Mouse (Mus musculus): ENCODE measurements at regions not wholly inside any gene's neighbourhood (a gene's known extent, or its start where the extent isn't known, plus 50 kb on each side); places are given as distances from the start of the nearest gene placed in this dataset.

DNA sequence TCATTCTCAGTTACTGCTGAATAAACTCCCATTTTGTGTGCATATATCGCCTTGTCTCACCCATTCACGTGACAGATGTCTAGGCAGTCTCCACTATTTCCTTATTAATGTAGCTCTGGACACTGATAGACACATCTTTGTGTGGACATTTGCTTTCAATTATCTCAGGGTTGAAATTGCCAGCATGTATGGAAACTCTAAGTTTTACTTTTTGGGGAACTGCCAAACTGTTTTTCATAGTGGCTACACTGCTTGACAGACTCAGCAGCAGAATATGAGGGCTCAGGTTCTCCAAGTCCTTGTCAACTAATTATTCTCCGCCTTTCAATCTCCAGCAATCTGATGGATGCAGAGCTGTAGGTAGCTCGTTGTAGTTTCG, 117.0 kb upstream of the Frmd6 start:
- DNase-seq (ENCODE audit: extremely low read depth, insufficient read length, low spot score) = no peak

DNA sequence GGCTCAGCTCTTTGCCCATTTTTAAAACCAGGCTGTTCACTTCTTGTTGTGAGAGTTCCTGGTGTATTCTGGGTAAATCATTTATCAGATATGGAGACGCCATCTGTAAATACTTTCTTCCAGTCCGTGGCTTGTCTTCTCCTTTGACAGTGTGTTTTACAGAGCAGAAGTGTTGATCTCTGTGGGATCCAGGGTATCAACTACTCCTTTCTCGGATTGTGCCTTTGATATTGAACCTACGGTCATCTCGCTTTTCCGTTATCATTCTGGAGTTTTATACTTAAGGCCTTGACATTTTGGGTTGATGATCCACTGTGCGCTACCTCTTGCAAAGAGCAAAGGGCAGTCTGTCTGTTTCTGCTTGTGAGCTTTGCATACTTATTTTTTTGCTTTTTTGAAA, 115.0 kb upstream of the Frmd6 start:
- DNase-seq (ENCODE audit: extremely low read depth, insufficient read length, low spot score) = no peak

DNA sequence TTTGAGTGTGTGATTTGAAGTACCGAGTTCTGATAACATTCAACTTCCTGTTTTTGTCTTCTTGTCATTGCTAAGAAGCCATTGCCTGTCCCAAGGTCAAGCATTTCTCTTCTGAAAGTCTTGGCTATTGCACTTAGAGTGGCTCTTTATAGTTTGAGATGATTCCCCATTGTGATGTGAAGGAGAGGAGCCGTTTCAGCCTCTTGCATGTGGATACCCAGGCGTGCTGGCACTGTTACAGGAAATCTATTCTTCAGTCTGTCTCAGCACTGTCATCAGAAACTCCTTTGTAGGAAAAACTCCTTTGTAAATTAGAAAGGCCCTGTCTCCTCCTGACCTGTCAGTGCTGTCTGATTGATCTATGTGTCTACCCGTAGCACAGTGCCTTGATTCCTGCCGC, 114.3 kb upstream of the Frmd6 start:
- no peak for DNase-seq (ENCODE audit: extremely low read depth, insufficient read length, low spot score)

DNA sequence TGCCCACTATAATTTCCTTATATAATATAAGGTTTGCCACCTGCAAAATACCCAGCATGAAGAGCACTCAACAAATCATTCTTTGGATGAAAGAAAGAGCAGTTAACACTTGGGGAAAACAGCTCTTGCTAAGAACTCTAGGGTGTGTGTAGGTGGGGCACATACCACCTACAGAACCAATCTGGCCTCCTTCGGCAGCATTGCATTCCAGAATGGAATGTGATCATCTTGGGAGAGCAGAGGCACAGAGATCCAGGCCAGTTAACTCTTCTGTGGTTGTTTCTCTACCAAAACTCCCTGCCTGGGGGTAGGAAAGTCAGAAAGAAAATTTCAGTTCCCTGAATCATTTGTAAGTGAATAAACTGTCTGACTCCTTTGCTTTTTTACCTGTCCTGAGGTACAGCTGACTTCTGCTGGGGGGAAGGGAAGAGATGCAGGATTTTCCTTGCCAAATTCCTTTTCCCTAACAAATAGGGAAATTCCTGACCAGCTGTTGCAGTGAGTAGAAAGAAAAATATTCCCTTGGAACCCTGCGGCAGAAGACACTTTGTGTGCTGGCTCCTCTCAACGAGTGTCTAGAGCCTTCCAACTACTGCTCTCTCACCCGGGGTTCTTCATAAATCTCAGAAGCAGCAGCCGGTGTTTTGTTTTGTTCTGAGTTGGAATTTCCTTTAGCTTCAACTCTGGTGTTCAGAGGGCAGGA, 112.8 kb upstream of the Frmd6 start:
- DNase-seq (ENCODE audit: extremely low read depth, insufficient read length, low spot score) = peak; percentile 66

DNA sequence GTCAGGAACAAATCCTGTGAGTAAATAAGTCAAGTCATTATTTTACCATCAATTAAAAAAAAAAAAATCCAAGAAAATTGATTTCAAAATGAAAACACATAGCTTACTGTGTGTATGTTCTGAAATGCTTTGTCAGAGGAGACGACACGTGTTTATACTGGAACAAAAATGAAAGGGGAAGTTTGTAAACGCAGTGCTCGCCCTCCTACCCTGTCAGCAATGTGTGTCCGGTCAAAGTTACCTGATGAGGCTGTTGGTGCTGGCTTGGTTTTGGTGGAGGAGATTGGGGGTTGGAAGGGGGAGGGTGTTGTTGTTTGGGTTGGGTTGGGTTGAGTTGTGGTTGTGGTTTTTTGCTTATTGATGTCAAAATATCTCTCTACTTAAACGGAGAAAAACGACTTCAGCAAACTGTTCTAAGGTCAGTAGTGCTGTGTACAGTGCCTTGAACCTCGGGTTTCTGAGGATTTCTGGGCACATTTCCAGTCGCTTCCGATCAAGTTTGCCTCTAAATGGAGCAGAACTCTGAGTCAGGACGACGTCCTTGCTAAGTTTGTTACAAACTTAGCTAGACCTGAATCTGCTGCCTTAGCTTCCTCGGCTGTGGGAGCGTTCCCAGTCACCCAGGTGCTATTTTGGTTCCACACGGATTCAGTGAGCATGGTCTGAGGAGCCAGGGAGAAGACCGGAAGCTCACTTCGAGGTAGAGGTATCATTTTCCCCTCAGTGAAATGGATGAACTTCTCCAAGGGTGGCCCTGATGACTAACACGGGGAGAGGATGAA, 111.6 kb upstream of the Frmd6 start:
- DNase-seq (ENCODE audit: extremely low read depth, insufficient read length, low spot score) = no peak

DNA sequence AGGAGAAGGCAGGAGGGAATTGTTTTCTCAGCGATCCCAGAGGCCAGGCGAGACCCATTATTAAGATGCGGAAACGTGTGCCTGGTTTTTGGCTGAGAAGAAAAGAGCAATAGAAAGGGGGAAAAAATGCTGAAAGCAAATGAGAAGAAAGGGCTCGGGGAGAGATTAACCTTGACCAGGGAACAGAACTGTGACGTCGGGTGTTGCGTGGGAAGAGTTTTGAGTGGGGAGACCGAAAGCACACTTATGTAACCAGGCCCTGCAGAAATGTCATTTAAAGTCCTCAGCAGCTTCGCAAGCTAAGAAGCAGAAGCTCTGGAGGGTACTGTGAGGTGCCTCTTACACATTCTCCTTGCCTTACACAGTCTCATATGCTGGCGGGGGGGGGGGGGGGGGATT, 111.0 kb upstream of the Frmd6 start:
- no peak for DNase-seq (ENCODE audit: extremely low read depth, insufficient read length, low spot score)

DNA sequence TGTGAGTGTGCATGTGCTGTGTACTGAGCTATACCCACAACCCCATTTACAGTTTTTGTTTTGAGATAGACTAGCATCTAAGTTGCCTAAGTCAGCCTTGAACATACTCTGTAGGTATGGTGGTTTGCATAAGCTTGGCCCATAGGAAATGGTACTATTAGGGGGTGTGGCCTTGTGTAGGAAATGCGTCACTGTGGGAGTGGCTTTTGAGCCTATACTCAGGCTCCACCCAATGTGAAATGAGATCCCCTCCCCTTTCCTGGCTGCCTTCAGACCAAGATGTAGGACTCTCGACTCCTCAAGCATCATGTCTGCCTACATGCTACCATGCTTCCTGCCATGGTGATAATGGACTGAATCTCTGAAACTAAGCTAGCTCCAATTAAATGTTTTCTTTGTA, 109.5 kb upstream of the Frmd6 start:
- DNase-seq (ENCODE audit: extremely low read depth, insufficient read length, low spot score) = no peak

DNA sequence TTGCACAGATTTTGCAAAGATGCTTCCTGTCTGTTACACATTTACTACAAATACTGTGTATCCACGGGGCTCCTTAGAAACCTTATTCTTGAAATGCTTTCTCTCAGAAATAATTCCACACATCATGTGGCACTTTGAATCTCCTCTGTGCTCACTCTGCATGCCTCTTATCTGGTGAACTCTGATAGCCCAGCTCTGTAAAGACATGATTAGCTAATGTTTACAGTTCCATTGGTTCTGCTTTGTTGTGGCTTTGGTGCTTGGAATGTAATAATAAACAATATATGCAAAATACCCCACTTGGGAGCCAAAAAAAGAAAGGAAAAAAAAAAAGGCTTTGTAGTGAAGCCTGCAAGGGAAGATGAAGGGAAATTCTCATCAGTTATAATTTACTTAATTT, 106.7 kb upstream of the Frmd6 start:
- DNase-seq (ENCODE audit: extremely low read depth, insufficient read length, low spot score) = no peak

DNA sequence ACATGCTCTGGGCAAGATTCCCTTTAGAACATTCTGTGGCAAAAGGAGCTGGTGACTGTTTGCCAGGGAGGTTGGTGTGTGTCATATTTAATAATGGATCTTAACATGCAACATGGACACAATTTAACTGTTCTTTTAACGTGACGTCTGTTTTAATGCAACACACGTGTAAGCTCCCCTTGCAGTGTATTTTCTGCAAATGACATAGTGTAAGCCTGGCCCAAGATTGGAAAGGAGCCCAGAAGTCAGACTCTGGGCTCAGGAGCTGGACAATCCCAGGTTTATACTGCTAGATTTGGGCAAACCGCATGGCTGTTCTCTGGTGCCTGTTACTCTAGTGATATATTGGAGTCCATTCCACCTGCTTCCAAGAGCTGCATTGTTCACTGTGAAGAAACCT, 106.1 kb upstream of the Frmd6 start:
- no peak for DNase-seq (ENCODE audit: extremely low read depth, insufficient read length, low spot score)

DNA sequence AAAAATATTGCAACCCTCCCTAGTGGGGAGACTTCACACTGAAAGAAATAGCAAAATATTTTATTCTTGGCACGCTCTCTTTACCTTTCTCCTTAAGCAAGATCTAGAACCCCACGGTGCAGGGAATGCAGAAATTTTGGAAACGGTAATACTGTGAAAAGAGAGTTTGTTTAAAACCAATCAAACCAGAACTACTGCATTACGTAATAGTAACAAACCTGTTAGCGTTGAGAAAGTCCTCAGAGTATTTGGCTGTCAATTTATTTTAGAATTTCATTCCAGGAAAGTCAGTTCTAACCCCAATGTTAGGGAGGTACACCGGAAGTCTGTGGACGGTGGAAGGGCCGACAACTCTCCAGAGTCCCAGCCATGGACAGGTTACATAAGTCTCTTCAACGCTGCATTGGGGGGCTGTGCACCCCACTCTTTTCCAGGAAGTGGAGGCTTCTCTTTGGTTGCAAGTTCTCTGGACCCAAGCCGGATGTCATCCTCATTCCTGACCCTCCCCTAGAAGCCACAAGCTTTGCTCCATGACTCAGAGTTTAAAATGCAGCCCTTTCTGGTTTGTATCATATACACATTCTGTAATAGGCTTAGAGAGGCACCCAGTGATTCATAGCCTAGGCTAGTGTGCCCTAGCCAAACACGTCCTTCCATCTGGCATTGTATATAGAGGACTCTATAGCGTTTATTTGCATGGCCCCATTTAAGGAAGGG, 105.0 kb upstream of the Frmd6 start:
- peak; percentile 69 for DNase-seq (ENCODE audit: extremely low read depth, insufficient read length, low spot score)

DNA sequence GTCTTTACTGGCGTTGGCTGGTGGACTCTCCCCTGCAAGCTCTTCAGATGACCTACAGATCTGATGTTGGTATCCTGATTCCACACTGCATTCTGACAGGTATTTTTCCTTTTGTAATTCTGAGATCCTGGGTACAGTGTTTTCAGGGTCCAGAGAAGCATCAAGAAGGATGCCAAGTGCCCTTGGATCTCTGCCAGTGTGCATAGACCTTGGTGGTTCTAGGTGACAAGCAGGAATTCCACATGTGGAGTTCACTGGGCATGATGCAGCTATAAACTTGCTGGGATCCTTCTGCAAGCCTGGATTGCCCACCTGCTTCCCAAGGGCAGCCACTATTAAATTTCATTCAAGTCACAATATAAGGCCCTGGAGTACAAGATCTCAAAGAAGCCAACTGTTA, 100.0 kb upstream of the Frmd6 start:
- no peak for DNase-seq (ENCODE audit: extremely low read depth, insufficient read length, low spot score)

DNA sequence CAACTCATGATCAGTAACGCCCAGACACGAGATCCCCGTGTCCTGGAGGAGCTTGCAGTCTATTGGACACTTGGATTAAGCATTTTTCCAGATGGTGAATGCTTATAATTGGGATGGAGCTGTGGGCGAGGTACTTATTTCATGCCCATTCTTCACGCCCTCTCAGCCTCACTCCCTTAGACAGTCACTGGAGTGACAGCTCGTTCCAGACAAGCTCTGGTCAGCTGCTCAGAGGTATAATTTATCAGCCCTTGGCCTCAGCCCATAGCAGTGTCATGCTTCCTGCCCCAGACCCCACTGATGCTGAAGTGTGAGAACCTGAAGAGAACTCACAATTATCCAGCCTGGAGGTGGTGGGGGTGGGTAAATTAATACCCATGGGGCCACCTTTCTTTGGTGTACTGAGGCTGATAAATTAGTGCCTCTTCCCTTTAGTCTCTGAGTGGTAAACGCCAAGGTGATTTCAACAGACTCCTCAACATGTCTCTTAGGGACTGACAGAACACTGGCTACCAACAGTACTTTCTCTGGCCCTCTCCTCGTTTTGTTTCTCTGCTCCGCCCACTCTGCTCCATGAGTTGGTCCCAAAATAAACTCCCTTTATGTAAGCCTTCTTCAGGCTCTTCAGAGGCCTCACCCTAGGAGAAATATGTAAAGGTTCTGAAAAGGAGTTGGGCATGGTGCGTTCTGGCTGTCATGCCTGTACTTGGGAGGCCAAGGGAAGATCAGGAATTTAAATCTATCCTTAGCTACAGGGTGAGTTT, 97.6 kb upstream of the Frmd6 start:
- no peak for DNase-seq (ENCODE audit: extremely low read depth, insufficient read length, low spot score)

DNA sequence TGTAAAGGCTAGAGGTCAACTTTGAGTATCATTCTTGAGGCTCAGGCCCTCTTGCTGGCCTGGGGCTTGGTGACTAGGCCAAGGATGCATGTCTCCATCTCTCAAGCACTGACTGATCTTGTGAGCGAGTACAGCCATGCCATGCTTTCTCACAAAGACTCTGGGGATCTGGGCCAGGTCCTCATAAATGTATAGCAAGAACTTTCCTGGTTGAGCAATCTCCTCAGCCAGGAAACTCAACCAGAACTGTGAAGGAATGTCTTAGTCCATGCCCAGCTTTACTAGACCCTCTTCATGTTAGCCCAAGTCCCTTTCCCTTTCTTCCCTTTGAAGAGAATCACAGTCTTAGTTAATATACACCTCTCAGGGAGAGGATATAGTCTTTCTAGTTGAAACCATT, 96.9 kb upstream of the Frmd6 start:
- DNase-seq (ENCODE audit: extremely low read depth, insufficient read length, low spot score) = no peak

DNA sequence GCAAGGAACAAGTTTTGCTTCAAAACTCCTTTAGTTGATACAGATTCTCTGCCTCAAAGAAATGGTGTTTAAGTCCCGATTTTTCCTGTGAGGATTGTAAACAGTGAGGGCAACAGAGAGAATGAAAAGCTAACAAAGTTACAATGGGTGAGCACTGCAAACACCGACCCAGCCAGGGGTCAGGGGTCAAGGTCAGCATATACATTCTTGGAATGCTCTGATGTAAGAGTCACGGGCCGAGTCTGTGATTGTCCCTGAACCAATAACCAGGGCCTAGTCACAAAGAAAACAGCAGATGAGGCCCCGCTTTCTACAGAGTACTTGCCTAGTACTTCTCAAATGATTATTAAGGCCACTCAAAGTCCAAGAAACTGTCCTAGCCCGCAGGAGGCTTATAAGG, 95.4 kb upstream of the Frmd6 start:
- peak; percentile 6 for DNase-seq (ENCODE audit: extremely low read depth, insufficient read length, low spot score)

DNA sequence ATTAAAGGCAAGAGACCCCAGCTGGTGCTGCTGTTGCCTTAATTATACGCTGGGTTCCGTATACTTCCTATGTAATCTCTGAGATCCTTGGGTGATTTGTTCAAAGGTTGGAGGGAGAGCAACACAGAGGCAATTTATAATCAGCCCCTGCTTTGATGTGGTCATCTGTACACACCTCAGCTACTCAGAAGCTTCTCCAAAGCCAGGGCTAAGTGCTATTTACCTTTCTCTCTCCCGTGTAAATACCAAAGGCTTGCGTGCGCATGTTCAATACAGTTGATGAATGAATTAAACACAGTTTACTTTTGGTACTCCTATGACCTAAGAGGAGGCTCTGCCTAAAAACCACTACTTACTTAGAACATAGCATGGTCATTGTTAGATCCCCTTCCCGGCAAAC, 93.8 kb upstream of the Frmd6 start:
- no peak for DNase-seq (ENCODE audit: extremely low read depth, insufficient read length, low spot score)

DNA sequence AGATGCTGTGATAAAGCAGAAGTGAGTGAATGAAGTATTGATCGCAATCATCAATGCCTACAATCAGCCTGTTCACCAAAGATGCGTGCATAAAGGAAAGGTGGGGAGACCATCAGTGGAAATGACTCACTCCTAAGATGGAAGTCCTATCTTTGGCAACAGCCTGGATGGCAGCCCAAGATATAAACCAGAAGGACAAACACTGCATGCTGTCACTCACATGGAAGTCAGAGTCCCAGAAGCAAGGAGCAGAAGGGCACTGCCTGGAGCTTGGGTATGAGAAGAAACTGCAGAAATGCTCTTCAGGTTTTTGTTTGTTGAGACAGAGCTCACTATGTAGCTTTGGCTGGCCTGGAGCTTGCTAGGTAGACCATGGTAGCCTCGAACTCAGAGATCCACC, 92.7 kb upstream of the Frmd6 start:
- DNase-seq (ENCODE audit: extremely low read depth, insufficient read length, low spot score) = no peak

DNA sequence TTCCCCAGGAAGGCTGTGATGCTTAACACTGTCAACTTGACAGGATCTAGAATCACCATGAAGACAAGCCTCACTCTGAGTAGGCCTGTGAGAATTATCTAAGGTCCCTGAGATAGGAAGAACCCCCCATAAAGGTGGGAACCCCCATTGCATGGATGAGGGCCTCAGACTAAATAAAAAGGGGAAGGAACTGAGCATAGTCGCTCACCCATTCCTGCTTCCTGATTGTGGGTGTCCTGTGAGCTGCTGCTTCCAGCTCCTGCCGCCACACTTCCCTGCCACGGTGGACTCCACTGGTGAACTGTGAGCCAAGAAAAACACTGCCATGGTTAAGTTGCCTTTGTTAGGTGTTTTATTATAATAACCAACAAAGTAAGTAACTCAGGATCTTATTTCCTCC, 86.8 kb upstream of the Frmd6 start:
- DNase-seq (ENCODE audit: extremely low read depth, insufficient read length, low spot score) = no peak

DNA sequence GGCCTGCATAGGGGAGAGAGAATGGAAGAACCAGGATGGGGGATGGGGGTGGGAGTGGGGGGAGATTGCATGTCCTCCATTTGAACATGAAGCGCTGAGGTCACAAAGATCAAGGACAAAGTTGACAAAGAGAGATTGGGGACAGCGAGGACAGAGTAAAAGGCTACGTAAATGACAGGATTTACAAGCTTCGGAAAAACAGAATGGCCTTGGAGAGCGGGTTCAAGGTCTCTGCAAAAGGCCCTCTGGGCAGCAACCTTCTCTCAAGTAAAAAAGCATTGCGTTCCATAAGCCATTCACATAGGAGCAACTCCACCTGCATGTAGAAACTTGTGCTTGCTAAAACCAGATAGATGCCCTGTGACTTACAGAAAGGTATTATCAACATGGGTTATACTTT, 86.0 kb upstream of the Frmd6 start:
- DNase-seq (ENCODE audit: extremely low read depth, insufficient read length, low spot score) = no peak

DNA sequence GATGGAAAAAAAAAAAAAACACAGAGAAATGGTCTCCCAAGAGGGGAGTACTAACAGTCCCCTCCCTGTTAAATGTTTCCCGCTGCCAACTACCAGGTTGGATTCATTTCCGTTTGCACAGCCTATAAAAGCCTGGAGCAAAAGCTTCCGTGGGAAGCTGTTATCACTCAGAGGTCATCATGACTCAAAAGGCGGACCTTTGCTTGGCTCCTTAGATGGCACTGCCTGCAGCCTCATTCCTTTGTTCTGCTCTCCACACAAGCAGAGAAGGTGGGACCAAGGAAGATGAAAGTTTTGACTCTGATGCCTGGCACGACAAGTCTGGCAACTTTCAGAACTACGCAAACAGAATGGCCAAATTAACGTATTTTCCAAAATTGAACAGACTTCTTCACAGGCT, 85.5 kb upstream of the Frmd6 start:
- DNase-seq (ENCODE audit: extremely low read depth, insufficient read length, low spot score) = no peak

DNA sequence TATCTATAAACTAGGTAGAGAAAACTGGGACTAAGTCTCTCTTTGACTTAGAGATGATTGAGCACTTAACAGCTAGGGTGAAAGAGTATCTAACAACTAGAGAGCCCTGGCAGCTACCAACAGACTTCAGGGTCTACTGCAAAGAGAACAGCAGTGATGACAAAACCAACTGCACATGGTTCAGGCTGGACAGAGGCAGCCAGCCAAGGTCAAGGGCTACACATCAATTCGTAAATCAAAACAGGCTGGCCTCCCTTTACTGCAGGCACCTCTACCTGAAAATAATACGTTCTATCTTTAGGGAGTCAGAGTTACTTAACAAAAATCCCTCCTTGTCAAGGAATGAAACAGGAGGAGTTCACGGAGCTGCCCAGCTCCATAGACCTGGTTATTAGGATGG, 82.5 kb upstream of the Frmd6 start:
- no peak for DNase-seq (ENCODE audit: extremely low read depth, insufficient read length, low spot score)

DNA sequence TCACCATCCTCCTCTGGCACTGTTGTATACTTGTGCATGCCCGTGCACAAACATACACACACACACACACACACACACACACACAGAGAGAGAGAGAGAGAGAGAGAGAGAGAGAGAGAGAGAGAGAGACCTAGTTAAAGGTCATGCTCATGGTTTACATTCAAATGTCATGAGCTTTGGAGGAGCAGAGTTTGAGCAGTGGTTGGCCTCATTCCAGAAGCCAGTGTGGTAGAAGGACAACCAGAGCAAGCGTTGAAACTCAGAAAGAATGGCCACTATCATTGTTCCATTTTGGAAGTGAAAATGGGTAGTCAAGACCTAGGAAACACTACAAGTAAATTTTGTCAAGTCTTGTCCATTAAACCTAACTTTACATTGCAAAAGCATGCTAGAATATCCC, 79.6 kb upstream of the Frmd6 start:
- no peak for DNase-seq (ENCODE audit: extremely low read depth, insufficient read length, low spot score)
